Mouse (Mus musculus): Measurements from ENCODE around the gene Map1lc3a. TPM values are rescaled to one million over a fixed set of nuclear protein-coding genes. Genes with fewer than 3 reads are reported as not detected.

Gene Map1lc3a
- total RNA-seq (2023): 10 to 100 TPM; 48.5 to 57.6 TPM

DNA sequence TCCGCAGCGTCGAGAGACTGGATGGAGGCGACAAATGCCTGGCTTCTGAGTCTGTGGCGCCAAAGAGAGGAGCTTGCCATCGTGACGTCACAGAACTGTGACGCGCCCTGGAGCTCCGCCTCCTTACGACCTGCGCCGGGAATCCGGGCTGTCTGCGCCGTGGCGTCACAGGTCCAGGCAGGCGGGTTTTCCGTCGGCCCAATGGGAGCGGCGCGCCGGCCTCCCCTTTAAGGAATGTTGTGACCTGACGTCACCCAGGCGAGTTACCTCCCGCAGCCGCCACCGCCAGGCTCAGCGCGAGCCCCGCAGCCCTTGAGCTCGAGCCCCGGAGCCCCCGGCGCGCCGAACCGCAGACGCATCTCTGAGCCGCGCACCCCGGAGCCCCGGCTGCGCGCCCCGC lies at the start of gene Map1lc3a:
Gene Map1lc3a (plus strand): TSS at position 103 of the 400 bp plus-strand sequence.

DNA sequence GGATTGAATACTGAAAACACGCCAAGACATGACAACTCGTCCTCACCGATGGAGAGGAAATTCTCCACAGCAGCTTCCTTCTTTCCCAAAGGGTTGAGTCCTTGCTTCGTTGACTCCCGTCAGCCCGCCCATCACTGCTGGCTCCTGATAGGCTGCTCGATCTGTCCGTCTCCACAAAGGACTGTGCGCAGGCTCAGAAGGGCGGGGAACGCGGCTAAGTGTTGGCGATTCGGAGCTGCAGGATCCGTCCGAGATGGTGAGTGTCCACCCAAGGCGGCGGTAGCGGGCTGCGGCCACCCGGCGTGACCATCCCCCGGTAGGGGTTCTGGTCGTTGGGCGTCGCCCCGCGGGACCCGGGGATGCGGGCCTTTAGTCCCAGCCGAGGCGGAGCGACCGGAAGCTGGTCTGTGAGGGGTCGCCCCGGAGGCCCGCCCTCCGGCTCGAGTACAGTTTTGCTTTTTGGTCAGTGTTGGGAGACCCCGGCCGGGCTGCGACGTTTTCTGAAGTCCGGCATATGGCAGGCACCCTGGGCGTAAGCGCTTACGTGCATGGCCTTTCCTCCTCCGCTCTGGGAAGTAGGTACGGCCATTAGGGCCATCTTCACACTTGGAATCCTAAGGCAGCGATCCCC lies 39.6 kb upstream of the Map1lc3a start, which contains the start of gene Dynlrb1:
Gene Dynlrb1 (plus strand): TSS at position 172 of the 631 bp plus-strand sequence.

Other genes with a start within 250 kb of the Map1lc3a start
- 10 to 100 TPM; 11.8 to 12.1 TPM for gene Ahcy, start 201.8 kb upstream of the Map1lc3a start, total RNA-seq (2023)
- 100 to 1,000 TPM; 139 to 149 TPM for gene Itch, start 142.8 kb upstream of the Map1lc3a start, total RNA-seq (2023)
- gene Dynlrb1, start 39.8 kb upstream of the Map1lc3a start, total RNA-seq (2023): 100 to 1,000 TPM in 1 of 2 experiments, 10 to 100 TPM in 1; 99.5 to 122 TPM
- gene Pigu, start 81.1 kb downstream of the Map1lc3a start, total RNA-seq (2023): 10 to 100 TPM; 17.7 to 20.2 TPM
- 100 to 1,000 TPM; 174 to 200 TPM for gene Trp53inp2, start 104.8 kb downstream of the Map1lc3a start, total RNA-seq (2023)
- 10 to 100 TPM; 60.0 to 70.4 TPM for gene Ncoa6, start 197.6 kb downstream of the Map1lc3a start, total RNA-seq (2023)
- gene Acss2, start 241.7 kb downstream of the Map1lc3a start, total RNA-seq (2023): 10 to 100 TPM; 15.5 to 16.7 TPM
- not detected for gene Ggt7, start 241.9 kb downstream of the Map1lc3a start, total RNA-seq (2023)

All from monocyte, adult 59 days (primary cell).